Mouse (Mus musculus): ENCODE results near the gene Natd1.

Natd1 gene

DNA sequence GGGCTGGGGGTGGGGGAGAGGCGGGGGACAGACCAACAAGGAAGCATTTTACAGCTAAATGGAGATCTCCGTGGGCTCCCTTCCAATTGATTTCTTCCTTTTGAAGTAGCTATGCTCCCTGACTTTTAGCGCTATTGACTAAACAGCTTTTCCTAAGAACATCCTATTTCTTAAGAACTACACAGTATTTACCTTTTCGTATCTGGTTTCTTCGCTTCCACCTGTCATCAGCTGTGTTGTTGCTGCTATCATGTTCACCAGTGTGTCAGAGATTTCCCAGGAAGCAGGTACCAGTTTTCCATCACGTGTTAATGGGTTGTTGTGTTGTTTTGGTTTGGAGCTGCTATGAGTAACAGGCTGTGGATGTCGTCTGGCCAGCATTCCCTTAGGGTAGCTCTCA, at the start of gene Natd1:
TSS of gene Natd1 (minus strand) at position 260 of the 400 bp plus-strand sequence.
- no peak for DNase-seq (ENCODE audit: low read depth)

- no peak for DNase-seq (ENCODE audit: low read depth)
Observed at GRCm38 (mm10) chr11:60962709-60963108, 48.2 kb upstream of the Natd1 start.

GRCm38 (mm10) chr11:60961176-60961575, 46.6 kb upstream of the Natd1 start:
- DNase-seq (ENCODE audit: low read depth): no peak

DNA sequence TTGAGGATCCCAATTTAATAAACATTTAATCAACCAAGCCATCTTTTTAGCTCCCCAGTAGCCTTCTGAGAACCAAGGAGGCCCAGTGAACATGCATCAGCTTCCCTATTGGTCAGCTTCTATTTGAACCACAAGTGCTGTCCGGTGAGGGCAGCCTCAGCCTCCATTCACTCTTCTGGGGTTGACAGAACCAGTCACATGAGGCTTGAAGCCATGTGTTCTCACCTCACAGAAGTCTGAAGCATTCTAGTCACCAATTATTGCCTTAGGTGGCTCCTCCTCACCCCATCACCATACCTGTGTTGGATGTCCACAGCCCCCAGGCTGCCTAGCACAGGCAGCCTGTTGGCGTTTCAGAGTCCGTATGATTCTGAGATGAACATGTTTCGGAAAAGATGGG, 44.4 kb upstream of the Natd1 start:
- DNase-seq (ENCODE audit: low read depth): no peak

- DNase-seq (ENCODE audit: low read depth): no peak
Observed at GRCm38 (mm10) chr11:60955621-60956383, 41.3 kb upstream of the Natd1 start.

DNA sequence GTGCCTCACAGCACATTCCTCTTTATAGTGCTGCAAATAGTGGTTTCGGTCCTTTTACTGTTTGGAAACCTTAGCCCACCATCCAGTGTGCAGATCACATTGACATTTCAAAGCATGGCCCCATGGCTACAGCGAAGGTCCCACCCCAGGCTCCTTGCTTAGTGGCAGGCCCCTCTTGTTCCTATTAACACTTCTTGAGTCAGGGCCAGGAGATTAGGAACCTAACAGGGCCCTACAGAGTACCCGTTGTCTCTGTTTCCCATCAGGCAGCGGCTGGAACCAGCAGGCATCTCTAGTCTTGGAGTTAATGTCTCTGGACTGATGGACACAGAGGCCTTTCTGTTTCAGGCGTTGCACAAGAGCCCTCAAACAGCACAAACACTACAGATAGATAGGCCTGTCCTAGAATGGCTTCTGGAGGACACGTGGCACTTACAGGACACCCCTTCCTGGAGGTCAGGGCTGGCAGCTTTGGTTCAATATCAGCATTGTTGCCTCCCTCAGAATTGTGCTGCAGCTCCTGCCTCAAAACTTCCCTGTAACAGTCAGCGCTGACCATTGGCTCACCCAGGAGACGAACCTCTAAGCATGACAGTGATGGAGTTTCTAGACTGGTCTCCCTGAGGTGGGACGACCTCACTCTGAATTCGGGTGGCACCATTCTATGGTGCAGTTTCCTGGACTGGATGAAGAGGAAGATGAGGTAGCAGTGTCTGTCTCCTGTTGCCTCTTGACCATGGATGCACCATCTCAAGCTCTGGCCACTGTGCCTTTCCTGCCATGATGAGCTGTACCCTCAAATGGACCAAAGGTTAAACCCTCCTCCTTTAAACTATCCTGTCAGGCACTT, 39.9 kb upstream of the Natd1 start:
- DNase-seq (ENCODE audit: low read depth): no peak

GRCm38 (mm10) chr11:60953803-60954202, 39.3 kb upstream of the Natd1 start:
- peak; percentile 73 for DNase-seq (ENCODE audit: low read depth)

GRCm38 (mm10) chr11:60952986-60953385, 38.4 kb upstream of the Natd1 start:
- no peak for DNase-seq (ENCODE audit: low read depth)

GRCm38 (mm10) chr11:60952362-60952761, 37.8 kb upstream of the Natd1 start:
- DNase-seq (ENCODE audit: low read depth): no peak

GRCm38 (mm10) chr11:60951896-60952295, 37.3 kb upstream of the Natd1 start:
- no peak for DNase-seq (ENCODE audit: low read depth)

- DNase-seq (ENCODE audit: low read depth): no peak
Observed at GRCm38 (mm10) chr11:60945003-60945402, 30.5 kb upstream of the Natd1 start.

- no peak for DNase-seq (ENCODE audit: low read depth)
Observed at GRCm38 (mm10) chr11:60942263-60943015, 27.9 kb upstream of the Natd1 start.

DNA sequence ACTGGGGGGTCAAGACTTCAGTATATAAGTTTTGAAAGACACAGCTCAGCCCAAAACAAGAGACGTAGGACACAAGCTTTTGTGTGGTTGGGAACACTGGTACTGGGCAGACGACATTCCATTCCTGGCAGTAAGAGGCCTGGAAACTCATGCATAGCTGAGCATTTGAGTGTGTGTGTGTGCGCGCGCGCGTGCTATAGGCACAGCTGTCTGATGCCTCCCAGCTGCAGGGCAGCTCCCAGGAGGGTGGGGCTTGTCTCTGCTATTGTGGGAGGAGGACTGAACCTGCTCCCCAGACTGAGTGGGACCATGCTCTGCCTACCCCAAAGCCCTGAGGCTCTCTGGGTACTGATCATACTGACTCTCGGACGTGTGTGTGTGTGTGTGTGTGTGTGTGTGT, 26.8 kb upstream of the Natd1 start:
- no peak for DNase-seq (ENCODE audit: low read depth)

GRCm38 (mm10) chr11:60940501-60940900, 26.0 kb upstream of the Natd1 start:
- DNase-seq (ENCODE audit: low read depth): no peak

GRCm38 (mm10) chr11:60939487-60939886, 24.9 kb upstream of the Natd1 start:
- DNase-seq (ENCODE audit: low read depth): no peak

DNA sequence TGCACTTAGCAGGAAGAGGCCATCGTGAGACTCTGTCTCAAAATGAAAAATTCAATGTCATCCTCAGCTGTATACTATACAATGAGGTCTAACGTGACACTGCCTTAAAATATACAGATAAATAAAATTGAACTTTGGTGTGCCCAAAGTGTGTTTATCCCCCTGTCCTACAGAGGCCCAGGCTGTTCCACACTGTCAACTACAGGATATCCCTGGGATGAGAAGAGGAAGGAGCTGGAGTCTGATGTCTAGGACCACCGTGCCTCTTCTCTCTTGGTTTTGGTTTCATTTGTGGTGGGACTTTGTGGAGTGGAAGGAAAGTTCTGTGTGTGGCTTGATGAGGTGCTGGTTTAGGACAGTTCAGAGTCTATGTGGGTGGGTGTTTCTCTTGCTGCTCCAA, 23.1 kb upstream of the Natd1 start:
- no peak for DNase-seq (ENCODE audit: low read depth)

DNA sequence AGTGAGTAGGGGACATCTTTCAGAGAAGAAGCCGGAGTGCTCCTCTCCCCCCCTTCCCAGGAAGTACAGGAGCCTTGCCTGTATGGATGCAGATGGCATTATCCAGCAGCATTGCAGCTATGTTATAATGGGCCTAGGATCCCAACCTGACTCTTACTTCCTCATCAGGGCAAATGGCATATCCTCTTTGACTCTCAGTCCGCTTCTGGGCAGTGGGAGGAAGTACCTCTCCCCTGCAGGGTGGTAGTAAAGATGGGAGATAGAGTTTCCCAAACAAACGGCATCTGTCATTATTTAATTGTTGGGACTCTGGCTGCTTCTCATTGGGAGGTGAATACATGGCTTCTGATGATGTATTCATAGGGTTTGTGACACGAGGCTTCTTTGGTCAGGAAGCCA, 21.4 kb upstream of the Natd1 start:
- DNase-seq (ENCODE audit: low read depth): no peak

DNA sequence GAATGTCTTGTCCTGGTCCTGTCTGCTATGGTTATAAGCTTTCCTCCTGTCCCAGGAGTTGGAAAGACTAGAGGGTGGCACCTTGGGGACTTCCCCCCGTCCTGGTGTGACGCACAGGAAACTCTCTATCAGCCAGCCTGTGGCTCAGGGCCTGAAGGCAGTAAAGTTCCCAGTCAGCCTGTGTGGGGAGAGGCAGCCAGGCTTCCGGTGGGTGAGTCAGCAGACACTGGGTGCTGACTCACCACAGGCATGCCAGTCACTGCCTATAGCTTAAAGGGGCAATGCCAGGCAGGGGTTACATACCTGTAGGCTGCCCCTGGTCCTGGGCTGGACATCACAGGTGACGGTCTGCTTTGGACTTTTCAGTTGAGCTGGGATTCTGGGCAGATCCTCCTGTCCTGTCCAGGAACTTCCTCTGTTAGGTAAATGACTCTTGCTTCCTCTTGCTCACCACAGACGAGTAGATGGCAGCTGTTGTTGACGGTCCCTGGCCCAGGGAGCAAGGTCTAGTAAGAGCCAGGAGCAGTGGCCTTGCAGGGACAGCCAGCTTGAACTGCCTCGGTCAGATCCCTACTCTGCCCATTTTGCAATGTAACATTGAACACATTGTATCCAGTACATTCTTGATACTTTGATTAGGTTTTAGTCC, 20.9 kb upstream of the Natd1 start:
- DNase-seq (ENCODE audit: low read depth): peak; percentile 77

DNA sequence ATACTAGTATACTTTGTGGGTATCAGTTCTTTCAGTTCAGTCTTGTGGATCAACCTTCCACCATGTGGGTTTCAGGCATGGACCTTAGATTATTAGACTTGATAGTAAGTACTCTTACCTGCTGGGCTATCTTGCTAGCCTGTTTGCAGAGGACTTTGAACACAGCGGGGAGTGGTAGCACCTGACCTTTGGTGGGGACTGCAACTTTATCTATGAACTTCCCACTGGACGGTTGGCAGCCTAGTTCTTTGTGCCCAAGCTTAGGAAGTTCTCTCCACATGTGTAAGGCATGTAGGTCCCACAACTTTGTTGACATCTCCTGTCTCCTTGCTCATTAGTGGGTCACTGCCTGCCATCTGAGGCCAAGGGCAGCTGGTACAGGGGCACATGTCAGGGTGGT, 20.2 kb upstream of the Natd1 start:
- DNase-seq (ENCODE audit: low read depth): no peak

GRCm38 (mm10) chr11:60933178-60933930, 18.8 kb upstream of the Natd1 start:
- peak; percentile 81 for DNase-seq (ENCODE audit: low read depth)

GRCm38 (mm10) chr11:60932503-60933020, 18.0 kb upstream of the Natd1 start:
- DNase-seq (ENCODE audit: low read depth): no peak
